Mouse (Mus musculus): ENCODE measurements around the gene Gstt1. TPM values are rescaled to one million over a fixed set of nuclear protein-coding genes. Genes with fewer than 3 reads are reported as not detected.
A peak's percentile ranks its signal among the peaks of the same experiment; 100 is the strongest.

The Gstt1 gene
- polyA plus RNA-seq, 1 experiment from 2014 or later = 7.7 TPM

DNA sequence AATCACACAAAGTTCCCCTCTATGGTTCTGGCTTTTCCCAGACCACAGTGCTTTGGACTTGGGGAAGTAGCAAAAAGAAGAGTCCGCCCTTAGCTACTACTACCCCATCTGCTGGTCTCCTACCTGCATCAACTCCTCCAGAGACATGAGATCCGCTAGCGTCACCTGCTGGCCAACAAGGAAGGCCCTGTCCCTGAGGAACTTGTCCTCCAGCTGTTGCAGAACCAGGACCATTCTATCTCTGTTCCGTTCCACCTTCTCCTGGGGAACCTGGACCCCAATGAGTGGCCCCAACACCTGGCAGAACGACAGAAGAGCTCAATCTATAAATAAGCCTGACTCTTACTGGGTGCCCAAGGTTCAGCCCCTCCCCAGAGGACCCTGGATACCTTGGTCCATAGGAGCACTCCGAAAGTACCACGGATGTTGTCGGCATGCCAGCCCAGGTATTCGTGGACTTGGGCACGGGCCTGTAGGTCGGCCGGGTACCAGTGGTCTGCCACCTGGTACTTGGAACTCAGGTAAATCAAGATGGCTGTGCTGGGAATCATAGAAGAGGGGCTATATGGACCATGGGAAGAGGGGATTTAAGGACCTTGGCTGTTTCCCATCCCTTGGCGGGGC, 34.0 kb upstream of the Gstt1 start:
- Histone ChIP-seq H3K27me3 (peaks cover 35% of the 10 kb centered on the region), H3K4me1 (replicated peaks) (peaks cover 32% of the 10 kb centered on the region), H3K27ac (no peak overlapping the region), H3K9ac (no peak overlapping the region), H3K9me3 (no peaks in the 10 kb centered on the region), H3K4me2 (no peak overlapping the region), H3K4me3 (no peak overlapping the region), H3K36me3 (no peaks in the 10 kb centered on the region)
- ATAC-seq (ENCODE audit: low FRiP score) = no peak
- 66% methylated on average over 13 of the region's 13 CpGs for WGBS

GRCm38 (mm10) chr10:75830275-75830670, 31.9 kb upstream of the Gstt1 start:
- peaks cover 34% of the 10 kb centered on the region for H3K27me3 ChIP-seq
- no peak overlapping the region for H3K4me2 ChIP-seq
- no peak for ATAC-seq (ENCODE audit: low FRiP score)
- H3K4me3 ChIP-seq = no peak overlapping the region
- H3K9ac ChIP-seq = no peak overlapping the region
- peaks cover 20% of the 10 kb centered on the region for H3K4me1 ChIP-seq (replicated peaks)
- H3K27ac ChIP-seq = no peak overlapping the region
- no peaks in the 10 kb centered on the region for H3K9me3 ChIP-seq
- WGBS = 87% methylated on average over 2 of the region's 2 CpGs
- H3K36me3 ChIP-seq = no peaks in the 10 kb centered on the region

- ATAC-seq (ENCODE audit: low FRiP score) = no peak
- Histone ChIP-seq H3K4me2 (no peak overlapping the region), H3K9me3 (no peaks in the 10 kb centered on the region), H3K27me3 (peaks cover 28% of the 10 kb centered on the region), H3K9ac (no peak overlapping the region), H3K36me3 (no peaks in the 10 kb centered on the region), H3K4me1 (replicated peaks) (peaks cover 14% of the 10 kb centered on the region), H3K27ac (no peak overlapping the region), H3K4me3 (no peak overlapping the region)
- WGBS = 88% methylated on average over 2 of the region's 2 CpGs
Observed at GRCm38 (mm10) chr10:75829529-75830274, 31.3 kb upstream of the Gstt1 start.

DNA sequence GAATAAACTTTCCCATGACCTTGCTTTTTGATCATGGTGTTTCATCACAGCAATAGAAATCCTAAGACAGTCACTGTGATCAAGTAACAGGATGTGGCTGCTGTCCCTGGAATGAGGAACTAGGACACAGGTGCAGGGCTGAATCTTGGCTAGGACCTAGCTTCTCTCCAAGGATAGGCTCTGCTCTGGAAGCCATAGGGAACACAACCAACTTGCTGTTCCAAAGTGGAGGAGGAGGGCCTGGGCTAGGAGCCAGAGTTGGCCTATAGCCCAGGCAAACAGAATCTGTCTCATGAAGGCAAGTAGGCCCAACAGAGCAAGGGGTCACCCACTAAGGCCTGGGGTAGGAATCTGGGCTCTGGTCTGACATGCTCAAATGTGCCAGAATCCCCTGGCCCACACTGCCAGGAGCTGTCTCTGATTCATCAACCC, 30.1 kb upstream of the Gstt1 start:
- Histone ChIP-seq H3K36me3 (no peaks in the 10 kb centered on the region), H3K9me3 (no peaks in the 10 kb centered on the region), H3K9ac (no peak overlapping the region), H3K4me1 (replicated peaks) (peaks cover 2% of the 10 kb centered on the region; the same call in 1 of the 2 replicates), H3K4me2 (no peak overlapping the region), H3K27me3 (peaks cover 16% of the 10 kb centered on the region), H3K27ac (no peak overlapping the region), H3K4me3 (no peak overlapping the region)
- 0 out of 2 replicates have a peak, but pooled peaks have one; percentile 30 for ATAC-seq (ENCODE audit: low FRiP score)

- no peaks in the 10 kb centered on the region; the same call in 1 of the 2 replicates for H3K9me3 ChIP-seq
- no peak overlapping the region for H3K4me3 ChIP-seq
- H3K9ac ChIP-seq = no peak overlapping the region
- no peak; the same call in 1 of the 2 replicates for ATAC-seq (ENCODE audit: low FRiP score)
- peaks cover 9% of the 10 kb centered on the region; the same call in 1 of the 2 replicates for H3K27me3 ChIP-seq
- H3K36me3 ChIP-seq = no peaks in the 10 kb centered on the region
- no peak overlapping the region for H3K27ac ChIP-seq
- 95% methylated on average over 4 of the region's 4 CpGs for WGBS
- H3K4me1 ChIP-seq (replicated peaks) = no peaks in the 10 kb centered on the region
- H3K4me2 ChIP-seq = no peak overlapping the region
Observed at GRCm38 (mm10) chr10:75827668-75828360, 29.4 kb upstream of the Gstt1 start.

GRCm38 (mm10) chr10:75824530-75824929, 26.1 kb upstream of the Gstt1 start:
- Histone ChIP-seq H3K4me2 (no peak overlapping the region), H3K4me1 (replicated peaks) (no peaks in the 10 kb centered on the region), H3K9me3 (no peaks in the 10 kb centered on the region; the same call in 1 of the 2 replicates), H3K9ac (no peak overlapping the region), H3K36me3 (no peaks in the 10 kb centered on the region), H3K4me3 (no peak overlapping the region), H3K27me3 (no peaks in the 10 kb centered on the region), H3K27ac (no peak overlapping the region)
- ATAC-seq (ENCODE audit: low FRiP score) = no peak
- WGBS = 87% methylated on average over 4 of the region's 4 CpGs

GRCm38 (mm10) chr10:75823782-75824181, 25.4 kb upstream of the Gstt1 start:
- Histone ChIP-seq H3K4me1 (replicated peaks) (no peaks in the 10 kb centered on the region), H3K4me3 (no peak overlapping the region), H3K9ac (no peak overlapping the region), H3K4me2 (no peak overlapping the region), H3K27me3 (no peaks in the 10 kb centered on the region), H3K27ac (no peak overlapping the region), H3K9me3 (no peaks in the 10 kb centered on the region; the same call in 1 of the 2 replicates), H3K36me3 (no peaks in the 10 kb centered on the region)
- 88% methylated on average over 1 of the region's 1 CpGs for WGBS
- ATAC-seq (ENCODE audit: low FRiP score) = no peak

GRCm38 (mm10) chr10:75822443-75822842, 24.1 kb upstream of the Gstt1 start, which contains the start of gene Gstt4:
Gene Gstt4, minus strand, starts transcription at chr10:75822543.
- Histone ChIP-seq H3K4me3 (no peak within 1 kb of the TSS), H3K4me2 (no peak within 1 kb of the TSS), H3K27ac (no peak within 1 kb of the TSS), H3K27me3 (no peaks in the 10 kb centered on the region), H3K36me3 (no peaks in the 10 kb centered on the region), H3K4me1 (replicated peaks) (no peaks in the 10 kb centered on the region), H3K9ac (no peak within 1 kb of the TSS), H3K9me3 (no peaks in the 10 kb centered on the region; the same call in 1 of the 2 replicates)
- 100% methylated on average over 2 of the region's 2 CpGs for WGBS
- no peak for ATAC-seq (ENCODE audit: low FRiP score)

DNA sequence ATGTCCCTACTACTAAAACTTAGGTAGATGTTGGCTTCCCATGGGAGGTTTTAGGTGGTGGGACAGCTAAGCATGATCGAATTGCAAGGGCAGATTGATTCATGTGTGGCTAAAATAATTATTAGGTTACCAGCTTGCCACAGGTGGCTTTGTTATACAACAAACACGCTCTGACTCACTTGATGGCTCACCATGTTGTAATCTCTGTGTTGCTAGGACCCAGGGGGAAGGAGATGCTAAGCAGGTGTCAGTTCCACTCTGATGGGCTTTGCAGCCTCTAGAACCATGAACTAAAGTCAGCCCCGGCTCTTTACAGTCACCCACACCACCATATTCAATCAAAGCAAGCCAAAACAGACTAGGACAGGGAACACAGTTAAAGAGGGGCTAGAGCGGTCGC, 21.5 kb upstream of the Gstt1 start:
- no peak for ATAC-seq (ENCODE audit: low FRiP score)

DNA sequence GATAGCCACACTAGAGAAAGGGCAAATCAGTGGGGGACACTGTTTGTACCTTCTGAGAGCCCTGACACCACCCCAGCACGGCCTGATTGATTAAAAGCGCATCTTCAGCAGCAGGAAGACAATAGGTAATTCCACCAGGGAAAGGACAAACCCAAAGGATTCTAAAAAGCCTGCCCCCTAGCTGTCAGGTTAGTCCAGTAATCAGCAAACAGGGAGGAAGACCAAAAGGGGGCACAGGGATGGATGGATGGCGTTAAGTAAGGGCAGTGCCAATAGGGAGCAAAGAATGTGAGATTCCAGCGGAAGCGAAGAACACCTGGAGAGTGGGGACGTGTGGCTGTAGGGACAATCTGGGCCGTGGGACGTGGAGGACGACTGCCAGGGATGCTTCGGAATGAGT, 20.3 kb upstream of the Gstt1 start:
- Histone ChIP-seq H3K9ac (no peak overlapping the region), H3K4me1 (replicated peaks) (no peaks in the 10 kb centered on the region), H3K27ac (no peak overlapping the region), H3K4me2 (no peak overlapping the region), H3K36me3 (no peaks in the 10 kb centered on the region), H3K27me3 (no peaks in the 10 kb centered on the region), H3K9me3 (no peaks in the 10 kb centered on the region; the same call in 1 of the 2 replicates), H3K4me3 (no peak overlapping the region)
- 61% methylated on average over 10 of the region's 10 CpGs for WGBS
- ATAC-seq (ENCODE audit: low FRiP score) = no peak

More for the DNA sequence above, 21.5 kb upstream of the Gstt1 start:
- no peak overlapping the region for H3K4me2 ChIP-seq
- 89% methylated on average over 5 of the region's 5 CpGs for WGBS
- H3K27me3 ChIP-seq = no peaks in the 10 kb centered on the region
- H3K9me3 ChIP-seq = no peaks in the 10 kb centered on the region; the same call in 1 of the 2 replicates
- H3K4me1 ChIP-seq (replicated peaks) = no peaks in the 10 kb centered on the region
- no peak overlapping the region for H3K27ac ChIP-seq
- no peaks in the 10 kb centered on the region for H3K36me3 ChIP-seq
- H3K9ac ChIP-seq = no peak overlapping the region
- no peak overlapping the region for H3K4me3 ChIP-seq

DNA sequence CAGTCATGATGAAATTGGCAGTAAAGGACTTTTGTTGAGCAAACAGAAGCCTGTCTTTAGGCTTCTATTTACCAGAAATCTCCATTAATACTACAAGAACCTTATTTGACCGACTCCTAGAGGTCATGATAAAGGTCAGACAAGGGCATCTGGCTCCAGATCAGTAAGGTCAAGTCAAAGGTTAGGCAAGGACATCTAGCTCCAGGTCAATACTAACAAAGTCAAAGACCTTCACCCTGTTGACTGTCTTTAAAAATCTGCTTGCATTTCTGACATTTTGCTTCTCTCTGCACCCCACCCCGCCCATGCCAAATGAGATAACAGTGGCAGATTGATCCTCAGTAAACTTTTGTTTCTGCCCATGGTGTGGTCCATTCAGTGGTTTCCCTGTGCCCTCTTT, 5.8 kb upstream of the Gstt1 start:
- no peak for ATAC-seq (ENCODE audit: low FRiP score)
- no peak overlapping the region for H3K9ac ChIP-seq
- H3K4me3 ChIP-seq = no peak overlapping the region
- H3K4me2 ChIP-seq = no peak overlapping the region
- no peak overlapping the region for H3K27ac ChIP-seq
- H3K9me3 ChIP-seq = no peaks in the 10 kb centered on the region
- no peaks in the 10 kb centered on the region for H3K36me3 ChIP-seq
- H3K4me1 ChIP-seq (replicated peaks) = no peaks in the 10 kb centered on the region
- WGBS = 82% methylated on average over 2 of the region's 2 CpGs
- H3K27me3 ChIP-seq = no peaks in the 10 kb centered on the region

- H3K4me1 ChIP-seq (replicated peaks) = peaks cover 17% of the 10 kb centered on the region
- H3K9ac ChIP-seq = peak overlapping the region; percentile 66
- no peaks in the 10 kb centered on the region for H3K36me3 ChIP-seq
- peak; percentile 57 for ATAC-seq (ENCODE audit: low FRiP score)
- WGBS = under 1% methylated on average over 12 of the region's 12 CpGs
- H3K4me2 ChIP-seq = peak overlapping the region; percentile 68
- H3K9me3 ChIP-seq = no peaks in the 10 kb centered on the region
- H3K27me3 ChIP-seq = peaks cover 22% of the 10 kb centered on the region
- no peak overlapping the region for H3K27ac ChIP-seq
- peak overlapping the region; percentile 41 for H3K4me3 ChIP-seq
Observed at GRCm38 (mm10) chr10:75797619-75798175, 687 bp downstream of the Gstt1 start.

All from hindbrain, embryonic 13.5 days (tissue).